Mouse (Mus musculus) myocyte (in vitro differentiated cells): Measurements from ENCODE around the gene Ubash3b. TPM values are rescaled to one million over a fixed set of nuclear protein-coding genes. Genes with fewer than 3 reads are reported as not detected.
A peak's percentile ranks its signal among the peaks of the same experiment; 100 is the strongest.

Experiments
- H3K27me3 ChIP-seq: one replicate; pipeline ENCODE4 v1.6.1; 2011; ENCODE audit not compliant: control insufficient read depth, insufficient read depth, insufficient read length
- H3K36me3 ChIP-seq: one replicate; pipeline ENCODE4 v1.6.1; 2011; ENCODE audit not compliant: control insufficient read depth, insufficient read depth
- H3K4me2 ChIP-seq: one replicate; pipeline ENCODE4 v1.6.1; 2011; ENCODE audit warnings: low read depth, control low read depth
- H3K4me3 ChIP-seq: one replicate; pipeline ENCODE4 v1.5.1; 2011; ENCODE audit warnings: mild to moderate bottlenecking, control low read depth, moderate library complexity
- H3K79me2 ChIP-seq: one replicate; pipeline ENCODE4 v1.6.1; 2011; ENCODE audit not compliant: control insufficient read depth, insufficient read depth
- H3ac ChIP-seq: one replicate; pipeline ENCODE4 v1.6.1; 2011; ENCODE audit not compliant: control insufficient read depth, insufficient read length
- CEBPB ChIP-seq: IDR thresholded peaks from 2 replicates; pipeline ENCODE4 v1.6.1; 2011; ENCODE audit warnings: mild to moderate bottlenecking, moderate library complexity; ENCODE audit not compliant: poor library complexity, insufficient read depth, severe bottlenecking
- E2F4 ChIP-seq: IDR thresholded peaks from one replicate; pipeline ENCODE4 v1.6.1; 2011; ENCODE audit warnings: mild to moderate bottlenecking, control low read depth, moderate library complexity; ENCODE audit not compliant: insufficient read depth
- MAX ChIP-seq: IDR thresholded peaks from one replicate; pipeline ENCODE4 v1.6.1; 2011; ENCODE audit warnings: low read depth, mild to moderate bottlenecking, control low read depth
- MYOD1 ChIP-seq, 3 experiments: IDR thresholded peaks; one replicate each; pipeline ENCODE4 v1.6.1; 2011; ENCODE audit warnings: control low read depth in 2 of 3, low read depth in 2 of 3, mild to moderate bottlenecking in 2 of 3, moderate library complexity in 1 of 3; ENCODE audit not compliant: insufficient read length in 2 of 3, control insufficient read depth in 1 of 3
- MYOG ChIP-seq, 3 experiments: IDR thresholded peaks; one replicate each; pipeline ENCODE4 v1.6.1; 2011; ENCODE audit warnings: control low read depth in 2 of 3, low read depth in 2 of 3, mild to moderate bottlenecking in 2 of 3; ENCODE audit not compliant: insufficient read length in 2 of 3, control insufficient read depth in 1 of 3, insufficient read depth in 1 of 3
- POLR2A ChIP-seq: IDR thresholded peaks from one replicate; pipeline ENCODE4 v1.6.1; 2011; ENCODE audit warnings: low read depth, mild to moderate bottlenecking, control low read depth, moderate library complexity; ENCODE audit not compliant: insufficient read length
- POLR2AphosphoS2 ChIP-seq: IDR thresholded peaks from one replicate; pipeline ENCODE4 v1.6.1; 2011; ENCODE audit warnings: low read depth, control low read depth; ENCODE audit not compliant: insufficient read length
- REST ChIP-seq: IDR thresholded peaks from one replicate; pipeline ENCODE4 v1.6.1; 2011; ENCODE audit warnings: mild to moderate bottlenecking, control low read depth, moderate library complexity; ENCODE audit not compliant: insufficient read depth, insufficient read length
- SRF ChIP-seq: IDR thresholded peaks from one replicate; pipeline ENCODE4 v1.6.1; 2011; ENCODE audit warnings: low read depth; ENCODE audit not compliant: control insufficient read depth, insufficient read length
- TCF12 ChIP-seq: IDR thresholded peaks from one replicate; pipeline ENCODE4 v1.6.1; 2011; ENCODE audit warnings: mild to moderate bottlenecking, control low read depth; ENCODE audit not compliant: poor library complexity, insufficient read depth, severe bottlenecking
- TCF3 ChIP-seq: IDR thresholded peaks from one replicate; pipeline ENCODE4 v1.6.1; 2011; ENCODE audit warnings: low read depth, control low read depth; ENCODE audit not compliant: insufficient read length
- USF1 ChIP-seq: IDR thresholded peaks from one replicate; pipeline ENCODE4 v1.6.1; 2011; ENCODE audit warnings: low read depth, mild to moderate bottlenecking, control low read depth, moderate library complexity
- polyA plus RNA-seq: library from polyadenylated mRNA; unstranded; fragments of >200 nt; fragmentation: generic; extraction: Trizol; gene quantifications from one replicate; pipeline ENCODE4 v1.2.1, GENCODE M21; 2012; ENCODE audit warnings: missing spikeins

Ubash3b gene
- polyA plus RNA-seq, 1 experiment, result 5.9 TPM

- Histone ChIP-seq H3K79me2 (no peaks in the 10 kb centered on the region), H3K4me2 (no peak overlapping the region), H3K36me3 (no peaks in the 10 kb centered on the region), H3K27me3 (no peaks in the 10 kb centered on the region), H3K4me3 (no peak overlapping the region), H3ac (no peak overlapping the region)
- no peak for TF ChIP-seq POLR2A
- TF ChIP-seq USF1, result no peak
- no peak for TF ChIP-seq E2F4
- TF ChIP-seq TCF3, result no peak
- no peak for TF ChIP-seq MYOG (IDR thresholded peaks at IDR 0.05; ENCODE audit: control insufficient read depth in 1 of 3, insufficient read depth in 1 of 3, insufficient read length in 2 of 3, low read depth in 2 of 3)
- TF ChIP-seq TCF12, result no peak
- TF ChIP-seq SRF, result no peak
- TF ChIP-seq MYOD1 (IDR thresholded peaks at IDR 0.05; ENCODE audit: control insufficient read depth in 1 of 3, insufficient read length in 2 of 3, low read depth in 2 of 3), result no peak
- TF ChIP-seq MAX, result no peak
- TF ChIP-seq CEBPB, result no peak
- no peak for TF ChIP-seq POLR2AphosphoS2
Measured at GRCm38 (mm10) chr9:41141026-41141425, 20.5 kb downstream of the Ubash3b start.

- H3K36me3 ChIP-seq, result no peaks in the 10 kb centered on the region
- H3K4me2 ChIP-seq, result no peak overlapping the region
- no peak overlapping the region for H3ac ChIP-seq
- H3K4me3 ChIP-seq, result no peak overlapping the region
- no peak for TF ChIP-seq MAX
- TF ChIP-seq USF1, result no peak
- no peak for TF ChIP-seq REST
- no peak for TF ChIP-seq TCF3
- TF ChIP-seq MYOD1 (IDR thresholded peaks at IDR 0.05; ENCODE audit: control insufficient read depth in 1 of 3, insufficient read length in 2 of 3, low read depth in 2 of 3), result no peak
- no peak for TF ChIP-seq E2F4
- no peak for TF ChIP-seq TCF12
- no peak for TF ChIP-seq MYOG (IDR thresholded peaks at IDR 0.05; ENCODE audit: control insufficient read depth in 1 of 3, insufficient read depth in 1 of 3, insufficient read length in 2 of 3, low read depth in 2 of 3)
- no peak for TF ChIP-seq CEBPB
- TF ChIP-seq POLR2AphosphoS2, result no peak
- no peak for TF ChIP-seq SRF
- TF ChIP-seq POLR2A, result no peak
- H3K79me2 ChIP-seq, result no peaks in the 10 kb centered on the region
- no peaks in the 10 kb centered on the region for H3K27me3 ChIP-seq
Measured at GRCm38 (mm10) chr9:41138987-41139808, 22.3 kb downstream of the Ubash3b start.

- H3ac ChIP-seq, result no peak overlapping the region
- peak overlapping the region; percentile 55 for H3K4me2 ChIP-seq
- no peaks in the 10 kb centered on the region for H3K27me3 ChIP-seq
- H3K4me3 ChIP-seq, result no peak overlapping the region
- peak in 2 of 3 experiments; percentile 4 to 39 for TF ChIP-seq MYOD1 (IDR thresholded peaks at IDR 0.05; ENCODE audit: control insufficient read depth in 1 of 3, insufficient read length in 2 of 3, low read depth in 2 of 3)
- no peak for TF ChIP-seq POLR2AphosphoS2
- TF ChIP-seq MYOG (IDR thresholded peaks at IDR 0.05; ENCODE audit: control insufficient read depth in 1 of 3, insufficient read depth in 1 of 3, insufficient read length in 2 of 3, low read depth in 2 of 3), result peak in 1 of 3 experiments; percentile 18
- TF ChIP-seq TCF3, result no peak
- no peaks in the 10 kb centered on the region for H3K36me3 ChIP-seq
- H3K79me2 ChIP-seq, result no peaks in the 10 kb centered on the region
Measured at GRCm38 (mm10) chr9:41136691-41137467, 24.6 kb downstream of the Ubash3b start.

GRCm38 (mm10) chr9:41136273-41136672 lies 25.2 kb downstream of the Ubash3b start:
- no peaks in the 10 kb centered on the region for H3K36me3 ChIP-seq
- no peak overlapping the region for H3ac ChIP-seq
- H3K4me2 ChIP-seq, result no peak overlapping the region
- no peaks in the 10 kb centered on the region for H3K27me3 ChIP-seq
- no peaks in the 10 kb centered on the region for H3K79me2 ChIP-seq
- H3K4me3 ChIP-seq, result no peak overlapping the region
- TF ChIP-seq MYOD1 (IDR thresholded peaks at IDR 0.05; ENCODE audit: control insufficient read depth in 1 of 3, insufficient read length in 2 of 3, low read depth in 2 of 3) (no peak), USF1 (no peak), MYOG (IDR thresholded peaks at IDR 0.05; ENCODE audit: control insufficient read depth in 1 of 3, insufficient read depth in 1 of 3, insufficient read length in 2 of 3, low read depth in 2 of 3) (no peak), POLR2AphosphoS2 (no peak), MAX (no peak)

DNA sequence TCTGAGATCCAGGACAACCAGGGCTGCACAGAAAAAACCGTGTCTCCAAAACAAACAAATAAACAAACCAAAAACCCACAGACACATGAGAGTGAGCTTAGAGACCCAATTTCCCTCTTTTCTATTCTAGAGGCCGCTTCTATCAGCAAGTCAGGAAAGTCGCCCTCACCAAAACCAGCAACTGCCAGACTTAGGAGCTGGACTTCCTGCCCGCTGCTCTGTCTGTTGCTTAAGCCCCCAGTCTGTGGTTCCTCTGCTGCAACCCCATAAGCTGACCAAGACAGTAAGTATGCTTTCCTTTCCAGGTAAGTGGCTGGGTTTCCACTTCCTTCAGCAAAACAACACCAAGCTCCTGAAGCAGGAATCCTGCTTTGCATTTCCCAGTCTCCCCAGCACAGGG lies 26.6 kb downstream of the Ubash3b start:
- Histone ChIP-seq H3K36me3 (no peaks in the 10 kb centered on the region), H3K4me3 (no peak overlapping the region), H3K4me2 (no peak overlapping the region), H3ac (no peak overlapping the region), H3K27me3 (no peaks in the 10 kb centered on the region), H3K79me2 (no peaks in the 10 kb centered on the region)
- TF ChIP-seq MYOG (IDR thresholded peaks at IDR 0.05; ENCODE audit: control insufficient read depth in 1 of 3, insufficient read depth in 1 of 3, insufficient read length in 2 of 3, low read depth in 2 of 3) (no peak), TCF3 (no peak), E2F4 (no peak), SRF (no peak), REST (no peak), POLR2AphosphoS2 (no peak), USF1 (no peak), MAX (no peak), TCF12 (no peak), POLR2A (no peak), MYOD1 (IDR thresholded peaks at IDR 0.05; ENCODE audit: control insufficient read depth in 1 of 3, insufficient read length in 2 of 3, low read depth in 2 of 3) (no peak), CEBPB (no peak)
